Mouse (Mus musculus) kidney, postnatal 10 days (tissue): ENCODE measurements around the gene Gpat3.

Experiments
- DNase-seq: peaks from one replicate; pipeline ENCODE4 v3.0.0; 2021; ENCODE audit warnings: mixed read lengths

The Gpat3 gene

GRCm38 (mm10) chr5:100845485-100845847, at the start of gene Gpat3:
Gene Gpat3 (plus strand): TSS chr5:100845713.
- DNase-seq, result peak; percentile 58

- DNase-seq, result peak; percentile 94
Measured at GRCm38 (mm10) chr5:100798165-100798860, 47.2 kb upstream of the Gpat3 start, which contains the start of the genes Helq and Mrps18c. Gene Helq (minus strand): TSS chr5:100798598. Gene Mrps18c (plus strand): TSS chr5:100798627.

GRCm38 (mm10) chr5:100818341-100818740, 27.2 kb upstream of the Gpat3 start:
- DNase-seq, result no peak

GRCm38 (mm10) chr5:100819568-100820480, 25.7 kb upstream of the Gpat3 start:
- DNase-seq, result peak; percentile 16

- peak; percentile 92 for DNase-seq
Measured at GRCm38 (mm10) chr5:100820483-100821184, 24.9 kb upstream of the Gpat3 start, which contains the start of gene Abraxas1. Gene Abraxas1 (minus strand): TSS chr5:100820965.

GRCm38 (mm10) chr5:100821375-100821774, 24.1 kb upstream of the Gpat3 start:
- DNase-seq, result no peak

- DNase-seq, result no peak
Measured at GRCm38 (mm10) chr5:100822826-100823225, 22.7 kb upstream of the Gpat3 start.

GRCm38 (mm10) chr5:100825975-100826374, 19.5 kb upstream of the Gpat3 start:
- DNase-seq, result no peak

GRCm38 (mm10) chr5:100826531-100826930, 19.0 kb upstream of the Gpat3 start:
- DNase-seq, result no peak

GRCm38 (mm10) chr5:100828701-100829100, 16.8 kb upstream of the Gpat3 start:
- DNase-seq, result no peak

- DNase-seq, result no peak
Measured at GRCm38 (mm10) chr5:100832680-100833079, 12.8 kb upstream of the Gpat3 start.

- DNase-seq, result no peak
Measured at GRCm38 (mm10) chr5:100833841-100834240, 11.7 kb upstream of the Gpat3 start.

GRCm38 (mm10) chr5:100835862-100836538, 9.5 kb upstream of the Gpat3 start:
- DNase-seq, result no peak

- no peak for DNase-seq
Measured at GRCm38 (mm10) chr5:100837907-100838306, 7.6 kb upstream of the Gpat3 start.

- DNase-seq, result no peak
Measured at GRCm38 (mm10) chr5:100844485-100844884, 1.0 kb upstream of the Gpat3 start.

- peak; percentile 74 for DNase-seq
Measured at GRCm38 (mm10) chr5:100845848-100846598, 510 bp downstream of the Gpat3 start.

- DNase-seq, result no peak
Measured at GRCm38 (mm10) chr5:100846599-100846920, 1.0 kb downstream of the Gpat3 start.

- no peak for DNase-seq
Measured at GRCm38 (mm10) chr5:100847143-100847542, 1.6 kb downstream of the Gpat3 start.

GRCm38 (mm10) chr5:100853963-100854362, 8.4 kb downstream of the Gpat3 start:
- no peak for DNase-seq

GRCm38 (mm10) chr5:100856552-100856951, 11.0 kb downstream of the Gpat3 start:
- DNase-seq, result no peak

- peak; percentile 26 for DNase-seq
Measured at GRCm38 (mm10) chr5:100860417-100861053, 15.0 kb downstream of the Gpat3 start.
